Mouse (Mus musculus) left cerebral cortex, postnatal 14 days (tissue): ENCODE measurements at regions not wholly inside any gene's neighbourhood (a gene's known extent, or its start where the extent isn't known, plus 50 kb on each side); places are given as distances from the start of the nearest gene placed in this dataset.

Experiments used
- DNase-seq, 2 experiments: peaks; one replicate each; pipeline ENCODE4 v3.0.0; 2021 to 2022; ENCODE audit warnings: low spot score in 2 of 2, mixed read lengths in 1 of 2
- intact Hi-C: fragments of 180-260 bp; cut with DNase I; formaldehyde crosslinking; loops from one replicate; pipeline ENCODE4 v1.15.1; 2025

DNA sequence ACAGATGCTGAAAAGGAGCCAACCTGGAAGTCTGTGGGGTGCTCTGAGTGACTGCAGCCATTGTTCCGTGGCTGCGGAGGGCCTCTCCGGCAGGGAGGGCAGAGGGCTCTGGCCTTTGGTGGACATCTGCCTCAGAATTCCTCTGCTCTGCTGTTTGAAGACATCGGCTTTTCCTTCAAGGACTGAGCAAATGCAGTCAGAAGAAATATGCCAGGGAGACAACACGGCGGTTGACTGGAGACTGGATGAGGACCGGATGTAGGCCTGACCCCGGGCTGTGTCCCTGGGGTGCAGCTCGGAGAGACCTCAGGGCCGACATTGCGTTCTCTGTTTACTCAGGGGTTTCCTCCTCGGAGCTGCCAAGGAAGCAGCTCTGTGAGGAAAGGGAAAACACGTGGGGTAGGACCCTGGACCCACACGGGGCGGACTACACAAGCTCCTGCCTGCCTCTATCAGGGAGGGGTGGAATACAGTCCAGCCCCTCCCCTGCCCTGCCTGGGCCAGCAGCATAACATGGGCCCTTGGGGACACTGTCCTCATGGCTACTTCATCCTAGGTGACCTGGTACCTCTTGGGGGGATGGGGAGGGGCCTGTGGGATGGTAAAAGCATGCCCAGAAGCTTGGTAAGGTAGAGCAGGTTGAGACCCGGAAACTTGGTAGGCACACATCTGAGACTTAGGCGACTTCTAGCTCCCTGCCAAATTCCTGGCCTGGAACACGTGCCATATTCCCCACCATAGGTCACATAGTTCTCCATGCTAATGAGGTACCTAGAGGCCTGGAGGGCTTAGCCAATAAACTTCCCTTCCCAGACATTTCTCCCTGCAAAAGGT, 72.1 kb upstream of the Itga6 start:
- intact Hi-C loops = no loop called here
- DNase-seq = no peak

DNA sequence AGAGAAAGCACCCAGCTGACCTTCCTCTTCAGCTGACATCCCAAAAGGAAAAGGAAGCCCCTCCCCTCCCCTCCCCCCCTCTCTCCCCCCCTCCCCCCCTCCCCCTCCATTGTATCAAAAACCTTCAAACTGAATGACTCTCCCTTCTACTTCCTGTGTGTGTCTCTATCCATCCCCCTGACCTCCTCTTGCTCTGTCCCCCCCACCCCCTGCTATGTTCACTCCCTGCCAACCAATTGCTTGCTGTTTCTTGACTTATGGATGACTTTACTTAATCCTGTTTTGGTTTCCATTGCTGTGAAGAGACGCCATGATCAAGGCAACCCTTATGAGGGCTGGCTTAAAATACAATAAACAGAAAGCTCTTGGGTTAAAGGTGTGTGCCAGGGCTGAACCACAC, 64.7 kb upstream of the Itga6 start:
- intact Hi-C loops = no loop called here
- DNase-seq = no peak

DNA sequence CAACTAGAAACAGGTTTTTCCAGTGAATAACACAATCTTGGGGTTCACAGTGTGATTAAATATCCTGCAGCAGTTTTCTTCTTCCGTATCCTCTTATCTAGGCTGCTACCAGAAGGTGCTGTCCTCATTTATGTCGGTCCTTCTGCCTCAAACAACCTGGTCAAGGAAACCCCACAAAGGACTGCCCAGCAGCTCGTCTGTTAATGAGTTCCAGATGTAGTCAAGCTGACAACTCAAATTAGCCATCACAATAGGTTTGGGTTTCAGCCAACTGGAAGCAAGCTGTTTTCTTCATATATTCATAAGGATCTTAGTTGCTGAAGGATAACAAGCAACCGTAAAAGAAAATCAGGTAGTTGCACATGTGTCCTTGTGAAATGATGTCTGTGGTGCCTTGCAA, 64.3 kb upstream of the Itga6 start:
- DNase-seq = no peak
- intact Hi-C loops = no loop called here

DNA sequence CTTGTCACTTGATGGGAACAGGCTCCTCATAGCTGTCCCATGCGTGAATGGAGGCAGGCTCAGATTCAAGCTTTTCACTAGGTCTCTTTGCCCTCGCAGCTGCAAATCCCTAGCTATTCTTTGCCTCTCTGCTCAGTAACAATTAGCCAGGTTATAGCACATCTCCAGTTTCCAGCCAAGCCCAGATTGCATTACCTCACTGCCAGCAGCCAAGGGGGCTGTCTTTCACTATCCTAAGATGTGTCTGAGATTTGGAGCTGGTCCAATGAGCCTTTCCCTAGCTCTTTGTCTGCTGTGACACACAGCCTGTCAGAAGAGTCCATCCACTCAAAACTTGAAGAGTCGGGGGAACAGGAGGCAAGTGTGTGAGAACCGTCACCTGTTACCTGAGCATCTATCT, 62.0 kb upstream of the Itga6 start:
- intact Hi-C loops = no loop called here
- no peak for DNase-seq

DNA sequence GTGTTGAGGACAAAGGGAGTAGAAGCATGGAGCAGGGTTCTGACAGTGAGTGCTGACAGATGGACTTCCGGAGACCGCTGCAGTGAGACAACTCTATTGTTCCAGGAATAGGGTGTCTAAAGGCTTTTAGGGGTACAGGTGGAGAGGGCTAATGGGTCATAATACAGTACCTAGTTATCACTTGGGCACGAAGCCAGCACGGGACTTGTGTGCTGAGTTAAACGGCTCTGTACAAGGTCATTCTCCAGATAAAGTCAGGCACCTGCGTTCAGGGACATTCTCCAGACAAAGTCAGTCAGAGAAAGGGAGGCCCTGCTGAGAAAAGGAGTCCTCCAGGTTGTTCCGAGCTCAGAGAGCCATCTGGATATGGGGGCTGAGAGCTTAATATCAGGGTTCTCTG, 60.2 kb upstream of the Itga6 start:
- no peak for DNase-seq
- intact Hi-C loops = no loop called here

DNA sequence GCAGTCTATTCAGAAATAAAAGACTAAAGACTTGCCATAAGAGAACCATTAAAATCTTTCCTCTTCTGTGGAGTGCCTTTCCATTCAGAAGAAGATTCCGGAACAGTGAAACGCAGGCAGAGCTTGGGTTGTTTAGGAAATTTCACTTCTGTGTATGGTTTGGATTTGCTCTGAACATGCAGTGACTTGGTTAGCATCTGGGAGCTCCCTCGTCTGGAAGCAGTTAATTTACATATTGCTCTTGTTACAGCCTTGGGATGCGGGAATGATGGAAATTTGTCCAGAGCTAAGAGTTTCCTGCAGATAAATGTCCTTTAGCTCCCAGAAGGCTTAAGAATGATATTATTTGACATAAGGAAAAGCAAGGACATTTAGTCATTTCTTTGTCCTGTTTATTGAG, 56.4 kb upstream of the Itga6 start:
- intact Hi-C loops = no loop called here
- DNase-seq = no peak

DNA sequence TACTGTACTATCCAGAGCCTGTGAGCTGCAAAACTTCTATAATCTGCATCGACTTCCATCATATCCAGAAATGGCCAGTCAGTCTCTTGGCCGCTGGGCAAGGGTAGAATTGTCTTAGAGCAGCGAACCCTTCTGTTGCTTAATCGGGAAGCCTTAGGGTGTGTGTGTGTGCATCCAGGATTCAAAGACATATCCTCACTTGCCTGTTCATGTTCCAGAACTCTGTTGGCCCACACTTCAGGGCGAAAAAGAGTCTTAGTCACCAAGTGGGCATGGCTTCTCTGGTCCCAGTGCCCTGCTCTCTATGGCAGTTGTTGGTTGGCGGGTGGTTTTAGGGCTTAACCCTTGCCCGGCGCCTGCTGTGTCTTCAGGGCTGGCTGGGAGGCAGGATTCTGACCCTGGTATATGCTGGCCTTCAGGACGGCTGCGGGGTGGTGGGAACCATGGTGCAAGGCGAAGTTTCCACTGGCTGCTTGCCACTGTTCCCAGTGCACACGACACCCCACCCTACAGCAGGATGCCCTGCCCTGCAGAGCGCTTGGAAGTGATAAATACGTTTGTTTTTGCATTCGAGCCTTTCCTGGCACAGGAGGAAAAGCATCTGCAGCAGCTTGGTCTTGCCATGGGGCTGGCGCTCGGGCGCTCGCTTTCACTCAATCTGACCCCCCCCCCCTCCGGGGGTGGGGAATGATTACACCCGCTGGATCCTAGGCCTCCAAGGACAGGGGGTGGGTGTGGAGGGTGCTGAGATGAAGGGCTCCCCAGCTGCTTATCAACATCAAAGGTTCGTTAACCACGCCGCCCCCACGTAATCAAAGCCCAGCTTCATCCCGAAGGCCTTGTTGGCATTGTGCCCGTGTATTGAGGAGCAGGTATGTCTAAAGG, 54.9 kb upstream of the Itga6 start:
- no peak for DNase-seq
- intact Hi-C loops = no loop called here

DNA sequence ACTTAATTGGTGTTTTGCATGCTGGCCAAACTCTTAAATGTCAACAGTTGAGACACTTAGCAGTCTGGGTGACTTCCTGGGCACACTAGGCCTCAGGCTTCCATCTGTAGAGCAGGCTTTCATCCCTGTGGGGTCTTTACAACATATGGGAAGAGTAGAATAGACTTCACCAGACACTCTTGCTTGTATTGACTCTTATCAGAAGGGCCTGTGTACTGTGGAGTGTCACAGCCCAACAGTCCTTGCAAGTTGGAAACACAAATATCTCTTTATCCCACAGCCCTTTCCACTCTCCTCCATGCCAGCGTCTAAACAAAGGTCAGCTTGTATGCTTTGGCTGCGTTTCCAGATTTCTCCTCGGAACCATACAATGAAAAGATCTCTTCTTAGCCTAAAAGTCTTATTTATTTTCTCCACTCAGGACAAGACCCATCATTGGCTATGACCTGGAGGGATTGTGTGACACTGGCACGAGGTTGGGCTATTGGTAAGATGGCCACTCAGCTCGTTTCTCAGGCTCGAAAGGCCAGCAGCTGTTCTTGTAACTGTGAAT, 50.6 kb upstream of the Itga6 start:
- DNase-seq = peak in 1 of 2 experiments; percentile 52
- intact Hi-C loops = no loop called here
